Mouse (Mus musculus) c-Kit-positive CD71-positive TER-119-negative erythroid progenitor cells, embryonic 14.5 days (primary cell): Measurements from ENCODE around the gene Skida1.

Experiments used
- DNase-seq: peaks from one replicate; pipeline ENCODE4 v3.0.0-alpha.2; 2013; ENCODE audit warnings: low read depth

Skida1 gene

GRCm38 (mm10) chr2:18038895-18039371, 9.9 kb downstream of the Skida1 start:
- DNase-seq: no peak

- no peak for DNase-seq
These were observed 10.6 kb downstream of the Skida1 start for GRCm38 (mm10) chr2:18038141-18038752.

GRCm38 (mm10) chr2:18037491-18037890, 11.4 kb downstream of the Skida1 start, which contains the start of gene A930004D18Rik:
Gene A930004D18Rik (minus strand): TSS chr2:18037737.
- DNase-seq: no peak

DNA sequence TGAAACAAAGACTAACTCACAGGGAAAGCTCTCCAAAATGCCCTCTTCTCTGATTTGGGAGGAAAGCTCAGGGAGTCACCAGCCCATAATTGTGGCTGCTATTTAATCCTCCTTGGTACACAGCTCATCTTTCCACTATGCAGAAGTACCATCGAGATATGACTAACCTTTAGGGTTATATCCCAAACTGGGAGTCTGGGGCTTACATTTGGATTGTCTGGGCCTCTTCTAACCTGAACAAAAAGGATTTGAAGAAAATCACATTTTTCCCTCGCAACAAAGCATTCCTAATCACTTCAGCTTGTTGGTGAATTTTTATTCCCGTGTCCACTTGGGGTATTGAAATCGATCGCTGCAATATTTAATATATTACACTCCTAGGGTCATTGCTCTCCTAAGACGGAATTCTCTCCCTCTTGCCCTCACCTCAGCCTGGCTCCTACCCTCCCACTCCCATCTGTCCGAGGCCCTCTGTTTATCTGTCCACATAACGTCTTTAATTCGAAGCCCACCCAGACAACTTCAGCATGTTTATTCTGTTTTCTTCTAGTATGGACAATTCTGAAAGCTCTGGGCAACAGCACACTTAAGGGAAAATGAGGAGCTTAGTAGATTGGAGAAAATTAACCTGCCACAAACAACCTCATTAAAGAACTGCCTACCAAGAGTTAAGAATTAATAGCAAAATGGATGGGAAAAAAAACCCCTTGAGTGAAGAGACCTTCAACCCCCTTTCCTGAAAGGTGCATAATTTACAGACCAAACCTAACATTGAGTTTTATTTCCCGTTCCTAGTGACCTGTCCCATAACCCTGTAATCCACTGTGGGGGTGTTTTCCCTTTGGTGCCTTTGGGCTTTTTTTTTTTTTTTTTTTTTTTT, 14.2 kb downstream of the Skida1 start:
- no peak for DNase-seq

- no peak for DNase-seq
These were observed 15.4 kb downstream of the Skida1 start for GRCm38 (mm10) chr2:18033166-18034108.

- no peak for DNase-seq
These were observed 16.3 kb downstream of the Skida1 start for GRCm38 (mm10) chr2:18032538-18032895.

DNA sequence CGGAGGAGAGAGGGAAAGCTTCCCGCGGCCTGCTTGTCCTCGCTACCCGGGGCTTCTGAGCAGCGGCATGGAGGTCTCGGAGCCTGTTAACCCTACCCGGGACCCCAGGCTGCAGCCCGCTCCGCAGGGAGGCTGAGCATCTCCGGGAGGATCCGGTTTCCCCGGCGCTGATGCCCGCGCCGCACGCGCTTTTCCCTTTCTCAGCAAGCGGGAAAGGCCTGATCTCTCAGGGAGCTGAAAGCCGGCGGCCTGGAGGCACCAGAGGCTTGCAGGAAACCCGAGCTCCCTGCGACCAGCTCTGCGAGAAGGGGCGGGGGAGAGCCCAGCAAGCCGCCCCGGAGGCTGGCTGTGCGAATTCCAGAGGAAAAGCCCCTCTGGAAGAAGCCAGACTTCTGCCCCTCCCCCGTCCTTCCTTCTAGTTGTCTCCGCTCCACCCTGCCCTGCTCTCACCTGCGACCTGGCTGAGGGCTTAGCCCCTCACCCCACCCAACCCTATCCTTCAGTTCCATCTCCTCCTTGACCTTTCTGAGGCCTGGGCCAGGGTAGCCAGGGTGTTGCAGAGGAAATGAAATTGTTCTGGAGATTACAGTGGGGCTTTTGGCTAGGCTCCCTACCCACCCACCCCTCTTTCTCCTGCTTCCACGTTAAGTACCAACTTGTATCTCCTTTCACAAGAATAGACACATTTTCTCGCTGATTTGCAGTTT, 16.9 kb downstream of the Skida1 start:
- DNase-seq: no peak

GRCm38 (mm10) chr2:18031271-18031821, 17.5 kb downstream of the Skida1 start:
- no peak for DNase-seq

GRCm38 (mm10) chr2:18030581-18030980, 18.3 kb downstream of the Skida1 start:
- DNase-seq: no peak

DNA sequence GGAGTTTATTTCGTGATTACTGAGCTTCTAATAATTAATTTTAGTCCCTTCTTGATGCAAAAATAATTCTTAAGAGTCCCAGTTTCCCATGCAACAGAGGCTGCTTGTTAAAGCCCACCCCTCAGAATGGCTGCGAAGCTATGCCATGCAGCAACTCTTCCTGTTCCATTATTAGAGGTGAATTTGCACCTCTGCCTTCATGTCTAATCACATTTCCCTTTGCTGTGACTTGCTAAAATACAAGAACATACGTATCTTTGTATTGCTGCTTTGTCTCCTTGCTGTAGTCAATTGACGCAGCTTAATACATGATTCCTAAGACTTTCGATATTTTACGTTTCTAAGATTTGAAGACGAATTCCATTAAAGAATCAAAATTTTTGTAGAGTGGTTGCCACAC, 19.2 kb downstream of the Skida1 start:
- no peak for DNase-seq

- no peak for DNase-seq
These were observed 20.5 kb downstream of the Skida1 start for GRCm38 (mm10) chr2:18028140-18029021.

DNA sequence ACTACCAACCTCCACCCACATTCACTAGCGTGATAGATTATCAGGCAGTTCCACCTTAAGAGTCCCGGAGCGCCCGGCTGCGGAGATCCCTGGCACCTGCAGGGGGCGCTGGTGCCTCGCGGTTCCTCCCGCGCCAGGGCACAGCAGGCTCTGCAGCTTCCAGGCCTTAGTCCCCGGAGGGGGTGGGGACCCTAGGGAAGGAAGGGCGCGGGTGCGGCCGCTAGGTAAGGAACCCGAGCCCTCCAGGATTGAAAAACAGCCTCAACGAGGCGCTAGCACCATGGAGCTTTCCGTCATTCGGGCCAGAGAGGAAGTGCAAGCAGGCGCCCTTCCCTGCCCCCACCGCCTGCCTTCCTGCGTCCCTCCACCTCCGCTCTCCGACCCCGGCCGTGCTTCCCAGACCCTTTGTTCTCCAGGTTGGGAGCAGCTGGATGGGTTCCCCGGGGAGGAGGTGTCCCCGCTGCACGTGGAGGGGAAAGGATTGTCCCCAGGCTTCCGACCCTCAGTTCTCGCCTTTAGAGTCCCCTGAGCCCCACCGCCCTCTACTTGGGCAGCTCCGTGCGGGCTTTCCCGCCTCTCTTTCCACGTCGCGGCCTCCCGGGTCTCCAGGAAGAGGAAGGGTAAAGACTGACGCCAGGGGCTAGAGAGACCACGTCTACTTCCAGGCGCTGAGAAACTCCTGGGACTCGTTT, 21.3 kb downstream of the Skida1 start:
- DNase-seq: peak; percentile 88

DNA sequence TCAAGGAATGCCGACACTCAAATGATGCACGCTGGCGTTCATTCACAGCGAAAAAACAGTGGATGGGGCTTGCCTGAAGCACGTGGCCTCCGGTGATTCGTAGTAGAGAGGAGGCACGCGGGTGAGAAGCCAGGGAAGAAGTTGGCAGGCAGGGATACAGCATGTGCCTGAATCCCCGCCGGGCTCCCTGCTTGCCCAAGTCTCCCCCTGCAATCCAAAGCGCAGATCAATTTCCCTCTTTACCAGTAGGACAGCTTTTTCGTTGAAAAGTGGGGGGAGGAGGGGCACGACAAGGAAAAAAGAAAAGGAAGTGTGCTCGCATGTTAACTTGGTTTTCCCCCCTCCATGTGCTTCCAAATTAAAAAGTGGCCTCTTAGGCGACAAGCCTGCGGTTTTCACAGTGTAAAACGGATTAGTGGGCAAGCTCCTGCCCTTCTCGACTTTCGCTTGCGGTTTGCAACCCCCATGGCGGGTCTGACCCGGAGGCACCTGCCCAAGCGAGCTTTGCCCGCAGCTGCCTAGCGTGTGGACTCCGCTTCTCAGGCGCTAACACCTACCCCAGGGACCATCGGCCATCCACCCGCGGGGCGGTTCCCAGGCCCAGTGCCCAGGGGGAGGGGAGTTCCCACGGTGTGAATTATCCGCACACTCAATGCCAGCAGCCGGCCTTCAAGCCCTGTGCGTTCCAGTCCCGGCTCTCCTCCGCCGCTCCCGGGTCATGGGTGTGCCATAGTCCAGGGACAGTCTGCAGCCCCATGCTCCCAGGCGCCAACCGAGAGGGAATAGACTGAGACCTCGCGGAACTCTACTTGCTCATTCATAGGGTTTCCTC, 22.5 kb downstream of the Skida1 start:
- no peak for DNase-seq

GRCm38 (mm10) chr2:18025781-18026115, 23.1 kb downstream of the Skida1 start:
- DNase-seq: no peak

- DNase-seq: no peak
These were observed 23.7 kb downstream of the Skida1 start for GRCm38 (mm10) chr2:18025116-18025515.

DNA sequence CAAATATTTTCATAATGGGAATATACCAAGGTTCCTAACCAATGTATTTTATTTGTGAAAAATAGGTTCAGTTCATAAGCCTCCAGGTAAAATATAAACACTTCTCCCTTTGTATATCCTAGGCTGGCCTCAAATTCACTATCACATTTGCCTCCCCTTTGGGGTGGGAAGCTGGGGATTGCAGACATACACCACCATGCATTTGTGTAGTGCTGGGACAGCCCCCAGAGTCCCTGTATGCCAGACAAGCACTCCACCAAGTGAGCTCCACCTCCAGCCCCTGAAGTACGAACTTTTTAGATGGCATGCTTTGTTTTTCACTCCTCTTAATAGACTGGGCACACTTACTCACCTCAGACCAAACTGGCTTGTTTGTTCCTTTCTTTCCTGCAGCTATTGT, 26.0 kb downstream of the Skida1 start:
- DNase-seq: no peak

DNA sequence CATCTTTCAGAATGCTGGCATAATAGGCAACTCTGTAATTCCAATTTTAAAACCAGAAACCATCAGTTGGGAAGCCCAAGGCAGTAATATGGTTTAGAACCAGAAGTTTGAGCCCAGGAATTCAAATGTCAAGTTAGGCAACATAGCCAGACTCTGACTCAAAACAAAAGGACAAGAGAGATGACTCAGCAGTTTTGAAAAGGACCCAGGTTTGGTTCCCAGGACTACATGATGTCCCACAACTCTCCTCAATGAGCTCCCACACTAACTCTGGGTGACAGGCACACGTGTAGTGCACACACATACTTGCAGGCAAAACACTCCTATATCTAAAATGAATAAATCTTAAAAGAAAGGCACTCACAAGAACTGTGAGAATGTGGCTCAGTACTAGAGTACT, 29.7 kb downstream of the Skida1 start:
- DNase-seq: no peak

DNA sequence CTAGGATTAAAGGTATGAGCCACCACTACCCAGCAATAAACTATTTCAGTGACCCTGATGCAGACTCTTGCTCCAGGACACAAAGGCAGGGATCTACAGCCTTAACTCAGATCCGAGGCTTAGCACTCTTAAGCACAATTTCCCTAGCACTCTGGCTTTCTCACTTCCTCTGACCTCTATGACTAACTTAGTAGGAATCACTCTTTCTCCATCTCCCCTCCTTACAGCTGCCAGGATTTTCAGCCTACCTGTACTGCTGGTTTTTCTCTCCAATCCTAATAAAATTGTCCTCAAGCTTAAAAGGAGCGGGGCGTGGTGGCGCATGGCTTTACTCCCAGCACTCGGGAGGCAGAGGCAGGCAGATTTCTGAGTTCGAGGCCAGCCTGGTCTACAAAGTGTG, 31.5 kb downstream of the Skida1 start:
- no peak for DNase-seq

GRCm38 (mm10) chr2:18016639-18017038, 32.2 kb downstream of the Skida1 start:
- no peak for DNase-seq
